Mouse (Mus musculus): ENCODE results near the gene Scg2. TPM values are rescaled to one million over a fixed set of nuclear protein-coding genes. Genes with fewer than 3 reads are reported as not detected.

Gene Scg2
- total RNA-seq, 2 experiments from 2014 or later, result not detected

- no peak for TF ChIP-seq CTCF (IDR thresholded peaks at IDR 0.05)
- Histone ChIP-seq H3K4me3 (no peak overlapping the region), H3K27ac (no peak overlapping the region)
- DNase-seq, result no peak
- intact Hi-C loops (cut with DNase I), result no loop called here
Observed at GRCm38 (mm10) chr1:79415496-79415895, 24.4 kb downstream of the Scg2 start.

- no peak for DNase-seq
- TF ChIP-seq CTCF (IDR thresholded peaks at IDR 0.05), result no peak
- intact Hi-C loops (cut with DNase I), result no loop called here
- Histone ChIP-seq H3K27ac (no peak overlapping the region), H3K4me3 (no peak overlapping the region)
Observed at GRCm38 (mm10) chr1:79406337-79406942, 33.5 kb downstream of the Scg2 start.

GRCm38 (mm10) chr1:79401090-79402012, 38.6 kb downstream of the Scg2 start:
- no peak for TF ChIP-seq CTCF (IDR thresholded peaks at IDR 0.05)
- Histone ChIP-seq H3K27ac (no peak overlapping the region), H3K4me3 (no peak overlapping the region)
- intact Hi-C loops (cut with DNase I), result no loop called here
- no peak for DNase-seq

GRCm38 (mm10) chr1:79400284-79400683, 39.6 kb downstream of the Scg2 start:
- no peak for TF ChIP-seq CTCF (IDR thresholded peaks at IDR 0.05)
- intact Hi-C loops (cut with DNase I), result no loop called here

More at GRCm38 (mm10) chr1:79400284-79400683, 39.6 kb downstream of the Scg2 start:
- Histone ChIP-seq H3K4me3 (no peak overlapping the region), H3K27ac (no peak overlapping the region)
- DNase-seq, result no peak

Other genes with a start within 250 kb of the Scg2 start
- gene Ap1s3, start 231.9 kb upstream of the Scg2 start, total RNA-seq (2021), result not detected

Measured in gastrocnemius, adult 2 months (tissue).